Comparison of ENCODE assay signal across 8 mouse cellular contexts in genomic region chr7:43311632-43312031, GRCm38 (mm10). TPM values are rescaled to one million over a fixed set of nuclear protein-coding genes. Genes with fewer than 3 reads are reported as not detected.
DNase-seq lines count a peak whose midpoint lies in the region; ATAC-seq and TF ChIP-seq lines count a peak whose summit lies in the region.

No protein-coding gene starts in this region.

- H3K9ac ChIP-seq in kidney, embryonic 15.5 days, result no peak overlapping the region
- no peak overlapping the region for H3K9ac ChIP-seq in forebrain, postnatal 0 days
- peak overlapping the region; percentile 78; the same call in 1 of the 2 replicates for H3K9ac ChIP-seq in midbrain, postnatal 0 days (replicated peaks; ENCODE audit: low read length, poor library complexity, severe bottlenecking)

- no peak for TF ChIP-seq CTCF in forebrain, postnatal 0 days (IDR thresholded peaks at IDR 0.05; ENCODE audit: low read depth)
- TF ChIP-seq CTCF in midbrain, postnatal 0 days (IDR thresholded peaks at IDR 0.05), result no peak

- peak overlapping the region; percentile 74 for H3K4me3 ChIP-seq in kidney, embryonic 15.5 days (replicated peaks)
- no peak overlapping the region for H3K4me3 ChIP-seq in forebrain, postnatal 0 days (ENCODE audit: low read depth, low read length)
- H3K4me3 ChIP-seq in midbrain, postnatal 0 days (ENCODE audit: low read depth, low read length), result peak overlapping the region; percentile 71; the same call in 1 of the 2 replicates

- H3K4me2 ChIP-seq in kidney, embryonic 15.5 days, result peak overlapping the region; percentile 83
- peak overlapping the region; percentile 83 for H3K4me2 ChIP-seq in forebrain, postnatal 0 days (ENCODE audit: low read depth)
- peak overlapping the region; percentile 72; the same call in 1 of the 2 replicates for H3K4me2 ChIP-seq in midbrain, postnatal 0 days (ENCODE audit: low read depth, low read length, poor library complexity, severe bottlenecking)

- peaks cover 26% of the 10 kb centered on the region for H3K4me1 ChIP-seq in kidney, embryonic 15.5 days
- peaks cover 12% of the 10 kb centered on the region; the same call in 1 of the 2 replicates for H3K4me1 ChIP-seq in forebrain, postnatal 0 days (ENCODE audit: insufficient read depth)
- H3K4me1 ChIP-seq in midbrain, postnatal 0 days (ENCODE audit: insufficient read depth, low read length), result no peaks in the 10 kb centered on the region

- no peaks in the 10 kb centered on the region for H3K9me3 ChIP-seq in kidney, embryonic 15.5 days (replicated peaks)
- no peaks in the 10 kb centered on the region for H3K9me3 ChIP-seq in forebrain, postnatal 0 days (ENCODE audit: low read length)
- H3K9me3 ChIP-seq in midbrain, postnatal 0 days (ENCODE audit: low read length), result no peaks in the 10 kb centered on the region

- H3K27me3 ChIP-seq in kidney, embryonic 15.5 days, result no peaks in the 10 kb centered on the region
- H3K27me3 ChIP-seq in forebrain, postnatal 0 days (ENCODE audit: insufficient read depth, low read length), result no peaks in the 10 kb centered on the region
- no peaks in the 10 kb centered on the region for H3K27me3 ChIP-seq in midbrain, postnatal 0 days (ENCODE audit: insufficient read depth, low read length)

- H3K27ac ChIP-seq in kidney, embryonic 15.5 days, result peak overlapping the region; percentile 94
- H3K27ac ChIP-seq in forebrain, postnatal 0 days (ENCODE audit: low read depth, low read length), result no peak overlapping the region
- H3K27ac ChIP-seq in midbrain, postnatal 0 days (ENCODE audit: low read depth, low read length), result no peak overlapping the region

- WGBS in kidney, embryonic 15.5 days, result 62% methylated on average over 6 of the region's 6 CpGs
- 72% methylated on average over 6 of the region's 6 CpGs for WGBS in forebrain, postnatal 0 days
- WGBS in midbrain, postnatal 0 days, result 87% methylated on average over 6 of the region's 6 CpGs

- no peak for ATAC-seq in kidney, embryonic 15.5 days (replicated peaks; ENCODE audit: low FRiP score)
- ATAC-seq in forebrain, postnatal 0 days, result no peak
- ATAC-seq in midbrain, postnatal 0 days (ENCODE audit: low FRiP score), result no peak

- H3K36me3 ChIP-seq in kidney, embryonic 15.5 days, result peaks cover 37% of the 10 kb centered on the region
- peaks cover 20% of the 10 kb centered on the region for H3K36me3 ChIP-seq in forebrain, postnatal 0 days (ENCODE audit: insufficient read depth)
- H3K36me3 ChIP-seq in midbrain, postnatal 0 days (ENCODE audit: insufficient read depth, low read length), result peaks cover 16% of the 10 kb centered on the region

- DNase-seq in kidney, postnatal 4 days, result no peak
- DNase-seq in forebrain, postnatal 0 days, result no peak
- peak; percentile 6 for DNase-seq in kidney, postnatal 10 days
- DNase-seq in midbrain, postnatal 0 days (ENCODE audit: low spot score), result no peak
- DNase-seq in urinary bladder, postnatal 36 days (ENCODE audit: low spot score in 2 of 2), result no peak
- no peak for DNase-seq in ovary, postnatal 14 days (ENCODE audit: low spot score)
- DNase-seq in right cerebral cortex, postnatal 25 days, result no peak

RNA-seq across cellular contexts. Expression of gene Zfp715, which starts 1.5 kb away (rescaled TPM):
- 13.1 and 14.1 TPM in 2 replicates for polyA plus RNA-seq in kidney, embryonic 15.5 days (2015; fragmentation: Nextera tagmentation; extraction: Ambion mirVana)
- total RNA-seq in forebrain, postnatal 0 days (2014; rRNA removed), result 35.5 and 35.9 TPM in 2 replicates
- polyA plus RNA-seq in forebrain, postnatal 0 days (2015; fragmentation: Nextera tagmentation; extraction: Ambion mirVana), result 14.5 and 17.3 TPM in 2 replicates
- 25.8 and 33.1 TPM in 2 replicates for total RNA-seq in midbrain, postnatal 0 days (2014; rRNA removed)
- 16.5 and 17.1 TPM in 2 replicates for polyA plus RNA-seq in midbrain, postnatal 0 days (2015; fragmentation: Nextera tagmentation; extraction: Ambion mirVana)

RNA-seq across cellular contexts. Expression of gene Siglecf, which starts 39.5 kb away (rescaled TPM):
- polyA plus RNA-seq in kidney, embryonic 15.5 days (2015; fragmentation: Nextera tagmentation; extraction: Ambion mirVana), result 0.10 and 0.18 TPM in 2 replicates
- 0.08 TPM in 1 of 2 replicates, not detected in the other for total RNA-seq in forebrain, postnatal 0 days (2014; rRNA removed)
- 0.16 and 0.25 TPM in 2 replicates for polyA plus RNA-seq in forebrain, postnatal 0 days (2015; fragmentation: Nextera tagmentation; extraction: Ambion mirVana)
- total RNA-seq in midbrain, postnatal 0 days (2014; rRNA removed), result 0.09 and 0.22 TPM in 2 replicates
- polyA plus RNA-seq in midbrain, postnatal 0 days (2015; fragmentation: Nextera tagmentation; extraction: Ambion mirVana), result 0.11 and 0.26 TPM in 2 replicates
